Mouse (Mus musculus) naive thymus-derived CD4-positive, alpha-beta T cell, adult 2 months (primary cell): ENCODE results near the gene Mtrf1.
"Not testable (repeated sequence)": the region's sequence is repeated elsewhere in the genome, so short reads cannot be mapped to it uniquely, and the experiment has no call there.

Experiments used
- DNase-seq: peaks from one replicate; pipeline ENCODE4 v3.0.0-alpha.2; 2011; ENCODE audit warnings: low read depth

The Mtrf1 gene

DNA sequence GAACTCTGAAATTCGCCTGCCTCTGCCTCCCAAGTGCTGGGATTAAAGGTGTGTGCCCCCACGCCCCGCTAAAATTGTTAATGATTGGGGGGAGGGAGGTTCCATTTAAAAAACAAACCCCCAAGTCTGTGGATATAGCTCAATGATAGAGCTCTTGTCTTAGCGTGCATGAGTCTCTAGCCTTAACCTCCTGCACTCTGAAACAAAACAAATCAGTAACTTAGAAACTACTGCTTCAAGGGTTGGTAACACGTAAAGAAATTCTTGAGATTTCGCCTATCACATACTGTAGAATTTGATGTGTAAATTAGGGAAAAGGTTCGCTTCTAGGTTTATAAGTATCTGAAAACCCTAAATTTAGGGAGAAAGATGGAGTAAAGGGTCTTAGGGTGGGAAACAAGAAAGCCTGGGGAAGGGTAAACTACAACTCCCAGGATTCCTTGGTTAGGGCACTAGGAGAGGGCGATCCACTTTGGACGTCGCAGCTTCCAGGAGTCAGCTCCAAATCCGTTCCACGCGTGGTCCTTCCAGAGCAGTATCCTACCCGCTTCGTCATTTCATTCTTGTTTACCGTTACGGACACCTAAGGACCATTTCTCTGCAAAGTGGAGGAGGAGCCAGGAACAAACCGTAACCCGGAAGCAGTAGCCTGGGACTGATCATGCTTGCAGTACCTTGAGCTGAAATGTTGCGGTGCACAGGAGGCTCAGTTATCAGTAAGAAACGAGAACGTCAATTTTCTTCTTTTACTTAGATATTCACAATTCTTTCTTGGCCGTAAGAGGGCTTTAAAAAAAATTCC, at the start of gene Mtrf1:
Gene Mtrf1, plus strand, starts transcription at position 452 of the 802 bp plus-strand sequence.
- DNase-seq = peak; percentile 82

GRCm38 (mm10) chr14:79358055-79358454, 39.5 kb upstream of the Mtrf1 start:
- no peak for DNase-seq

DNA sequence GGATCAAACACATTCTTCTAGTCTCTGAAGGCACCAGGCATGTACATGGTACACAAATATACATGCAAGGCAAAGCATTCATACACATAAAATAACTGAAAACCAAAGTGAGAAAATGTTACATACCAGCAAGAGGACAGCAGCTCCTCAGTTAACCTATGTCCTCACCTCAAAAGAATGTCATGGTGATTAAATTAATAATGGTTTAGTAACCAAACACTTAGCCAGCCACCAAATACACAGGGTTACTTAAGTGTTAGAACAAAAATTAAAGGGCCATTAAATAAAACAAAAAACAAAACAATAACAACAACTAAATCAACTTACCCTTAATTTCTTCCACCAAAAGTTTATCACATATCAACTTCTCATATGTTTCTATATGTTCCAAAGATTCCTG, 20.5 kb upstream of the Mtrf1 start:
- DNase-seq = no peak

DNA sequence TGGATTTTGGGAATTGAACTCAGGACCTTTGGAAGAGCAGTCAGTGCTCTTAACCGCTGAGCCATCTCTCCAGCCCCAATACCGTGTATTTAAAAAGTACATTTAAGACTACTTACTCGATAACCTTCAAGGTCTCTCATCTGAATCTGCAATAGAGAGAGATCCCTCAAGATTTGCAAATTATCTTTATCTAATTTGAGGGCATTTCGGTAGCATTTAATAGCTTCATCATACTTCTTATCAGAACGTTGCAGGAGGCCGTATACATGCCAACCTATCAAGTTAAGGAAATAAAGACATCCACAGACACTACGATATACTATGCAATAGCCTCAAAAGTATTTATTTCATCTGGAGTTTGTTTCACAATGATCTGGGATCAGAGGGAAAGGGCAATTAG, 14.5 kb upstream of the Mtrf1 start:
- no peak for DNase-seq

GRCm38 (mm10) chr14:79388304-79388703, 9.3 kb upstream of the Mtrf1 start:
- no peak for DNase-seq

- peak; percentile 31 for DNase-seq
Observed at GRCm38 (mm10) chr14:79389438-79390264, 7.9 kb upstream of the Mtrf1 start.

GRCm38 (mm10) chr14:79390265-79390926, 7.2 kb upstream of the Mtrf1 start, which contains the start of gene Naa16:
Gene Naa16 (minus strand): TSS chr14:79390778.
- DNase-seq = peak; percentile 97

GRCm38 (mm10) chr14:79393289-79393688, 4.3 kb upstream of the Mtrf1 start:
- peak; percentile 68 for DNase-seq

- DNase-seq = peak; percentile 87
Observed at GRCm38 (mm10) chr14:79394564-79394963, 3.0 kb upstream of the Mtrf1 start.

DNA sequence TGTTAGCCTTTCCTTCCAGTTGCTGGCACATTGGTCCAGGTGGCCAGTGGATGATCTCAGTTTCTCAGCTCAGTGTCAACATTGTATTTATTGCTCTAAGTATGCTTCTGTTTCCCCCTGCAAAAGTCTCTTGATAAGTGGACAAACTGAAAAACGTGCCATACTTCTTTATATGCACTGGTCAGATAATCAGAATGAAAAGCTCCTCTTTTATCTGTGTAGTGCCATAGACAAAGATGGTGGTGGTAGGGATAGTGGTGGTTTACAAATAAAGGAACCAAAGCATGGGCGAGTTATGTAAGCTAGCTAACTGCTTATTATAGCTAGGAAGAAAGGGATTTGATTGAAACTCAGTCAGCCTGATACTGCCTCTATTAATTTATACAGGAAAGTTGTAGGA, 10.1 kb downstream of the Mtrf1 start:
- no peak for DNase-seq

DNA sequence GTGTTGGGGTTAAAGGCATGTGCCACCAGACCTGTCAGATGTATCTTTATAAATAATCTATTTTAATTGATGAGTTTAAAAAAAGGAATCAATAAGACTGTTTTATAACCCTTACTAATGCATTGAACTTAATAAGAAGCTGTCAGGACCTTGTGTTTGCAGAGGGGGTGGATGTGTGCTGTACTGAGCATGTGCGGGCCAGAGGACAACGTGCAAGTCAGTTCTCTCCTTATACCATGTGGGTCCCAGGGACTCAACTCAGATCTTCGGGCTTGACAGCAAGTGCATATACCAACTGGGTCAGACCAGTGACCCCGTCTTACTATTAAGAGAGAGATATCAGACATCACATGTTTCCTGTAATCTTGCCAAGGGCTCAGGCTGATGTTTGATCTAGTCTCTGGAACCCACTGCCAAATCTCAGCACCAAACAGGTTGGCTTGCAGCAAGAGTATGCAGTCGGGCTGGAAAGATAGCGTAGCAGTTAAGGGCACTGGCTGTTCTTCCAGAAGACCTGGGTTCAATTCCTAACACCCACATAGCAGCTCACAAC, 11.8 kb downstream of the Mtrf1 start:
- no peak for DNase-seq

DNA sequence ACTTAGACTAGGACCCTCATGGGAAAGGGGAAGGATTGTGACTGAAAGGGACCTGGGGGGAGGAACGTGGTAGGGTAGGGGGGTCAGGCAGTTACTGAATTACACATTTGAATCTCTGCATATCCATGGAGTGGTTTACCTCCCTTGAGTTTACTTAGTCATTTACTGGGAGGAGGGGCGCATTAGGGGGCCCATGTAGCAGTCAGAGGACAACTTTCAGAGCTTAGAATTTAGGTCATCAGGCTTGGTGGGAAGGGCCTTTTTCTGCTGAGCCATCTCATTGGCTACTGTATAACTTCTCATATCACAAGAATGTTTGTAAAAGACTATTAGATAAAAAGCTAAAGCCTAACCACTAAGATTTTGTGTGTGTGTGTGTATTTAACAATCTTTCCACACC, 13.1 kb downstream of the Mtrf1 start:
- no peak for DNase-seq

DNA sequence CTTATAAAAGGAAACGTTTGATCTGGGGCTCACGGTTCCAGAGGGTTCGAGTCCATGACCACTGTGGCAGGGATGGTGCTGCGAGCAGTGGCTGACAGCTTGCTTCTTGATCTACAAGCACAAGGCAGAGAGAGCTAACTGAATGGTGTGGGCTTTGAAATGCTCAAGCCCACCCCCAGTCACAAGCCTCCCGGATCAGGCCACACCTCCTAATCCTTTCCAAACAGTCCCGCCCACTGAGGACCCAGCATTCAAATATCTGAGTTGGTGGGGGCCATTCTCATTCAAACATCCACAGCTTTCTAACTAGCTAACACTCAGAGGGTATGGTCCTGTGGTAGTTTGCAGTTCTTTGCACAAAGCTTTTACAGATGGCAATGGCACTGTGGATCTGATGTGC, 15.5 kb downstream of the Mtrf1 start:
- no peak for DNase-seq

GRCm38 (mm10) chr14:79420083-79420685, 22.6 kb downstream of the Mtrf1 start:
- no peak for DNase-seq

DNA sequence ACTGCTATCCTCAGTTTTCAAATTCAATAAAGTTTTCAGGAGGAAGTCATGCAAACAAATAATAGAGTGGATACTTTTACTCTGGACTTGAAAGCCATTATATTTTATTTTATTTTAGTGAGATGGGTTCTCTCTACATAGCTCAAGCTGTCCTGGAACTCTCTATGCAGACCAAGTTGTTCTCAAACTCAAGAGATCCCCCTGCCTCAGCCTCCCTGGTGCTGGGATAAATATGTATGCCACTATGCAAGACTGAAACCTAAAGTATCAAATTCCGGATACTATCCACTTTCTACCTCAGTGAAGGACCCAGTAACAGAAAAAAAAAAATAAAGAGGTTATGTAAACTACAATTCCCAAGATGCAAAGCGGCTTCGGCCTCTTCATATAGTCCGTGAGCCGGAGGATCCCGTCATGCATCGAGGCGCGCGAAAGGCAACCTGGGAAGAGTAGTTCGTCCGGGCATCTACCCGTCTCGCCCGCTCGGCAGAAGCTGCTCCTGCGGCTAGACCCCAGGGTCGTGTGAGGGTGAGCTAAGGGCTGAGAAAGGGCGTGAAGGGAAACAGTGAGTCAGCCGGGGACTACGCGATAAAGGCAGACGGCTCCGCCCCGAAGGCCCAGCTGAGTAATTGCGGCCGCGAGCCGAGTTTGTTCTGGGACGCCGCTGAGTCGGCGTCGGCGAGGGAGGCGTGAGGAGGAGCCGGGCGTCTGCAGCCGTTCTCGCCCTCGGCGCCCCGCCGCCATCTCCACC, 28.6 kb downstream of the Mtrf1 start, which contains the start of gene Kbtbd7:
Gene Kbtbd7, plus strand, starts transcription at position 533 of the 751 bp plus-strand sequence.
- peak; percentile 96 for DNase-seq

- not testable (repeated sequence) for DNase-seq
Observed at GRCm38 (mm10) chr14:79426730-79427365, 29.3 kb downstream of the Mtrf1 start.

DNA sequence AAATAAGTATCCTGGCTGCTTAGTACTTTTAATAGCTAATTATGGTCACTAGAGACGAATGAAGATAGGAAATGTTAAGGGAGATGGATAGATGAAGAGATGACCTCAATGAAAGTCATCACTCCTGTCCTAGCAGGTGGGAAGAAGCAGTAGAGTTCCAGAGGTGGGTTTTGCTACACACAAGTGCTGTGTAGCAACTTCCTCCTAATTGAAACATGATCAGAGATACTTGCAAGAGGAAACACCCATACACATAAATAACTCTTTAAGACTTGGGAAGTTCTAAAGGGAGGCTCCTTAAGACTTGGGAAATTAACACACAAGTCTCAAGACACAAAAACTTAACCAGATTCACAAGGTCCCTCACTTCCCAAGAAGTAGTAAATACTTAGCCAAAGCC, 36.5 kb downstream of the Mtrf1 start:
- DNase-seq = no peak

GRCm38 (mm10) chr14:79440655-79441054, 43.1 kb downstream of the Mtrf1 start:
- DNase-seq = no peak

DNA sequence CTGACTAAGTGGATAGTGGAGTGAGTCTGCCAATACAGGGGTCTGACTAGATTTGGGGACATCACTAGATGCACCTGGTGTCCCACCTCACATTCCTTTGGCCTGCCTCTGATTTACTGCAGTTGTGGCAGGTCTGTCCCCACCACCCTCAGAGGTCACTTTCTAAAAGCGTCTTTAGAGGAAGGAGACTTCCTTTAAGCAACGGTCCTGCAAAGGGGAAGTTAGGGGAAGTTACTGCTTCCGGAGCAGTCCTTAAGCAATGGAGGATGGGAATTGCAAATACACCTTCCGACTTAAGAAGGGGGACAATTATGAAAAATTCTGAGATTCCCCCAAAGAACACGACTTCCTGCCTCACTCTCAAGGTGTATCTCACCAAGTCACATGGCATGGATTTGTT, 43.9 kb downstream of the Mtrf1 start:
- DNase-seq = no peak

DNA sequence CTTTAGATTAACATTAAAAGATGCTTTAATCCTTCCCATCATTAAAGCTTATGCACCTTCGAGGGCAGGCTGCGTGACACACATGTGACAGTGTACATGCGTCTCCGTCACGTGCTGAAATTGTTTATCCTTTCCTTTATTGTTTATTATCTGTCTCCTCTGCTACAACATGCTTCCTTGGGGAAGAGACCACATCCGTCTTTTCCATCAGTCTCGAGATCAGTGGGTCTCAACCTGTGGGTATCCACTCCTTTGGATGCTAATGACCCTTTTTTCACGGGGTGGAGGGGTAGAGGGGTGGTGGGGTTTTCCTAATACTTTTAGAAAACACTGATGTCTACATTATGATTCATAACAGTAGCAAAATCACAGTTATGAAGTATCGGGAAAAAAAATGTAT, 47.0 kb downstream of the Mtrf1 start:
- DNase-seq = no peak
